Mouse (Mus musculus) neural tube, embryonic 11.5 days (tissue): ENCODE data around the gene Pitpnm3. TPM values are rescaled to one million over a fixed set of nuclear protein-coding genes. Genes with fewer than 3 reads are reported as not detected.

Experiments
- ATAC-seq: fragments of 200-750 bp; cut with Nextera tagmentation; 2 replicates; pipeline ENCODE4 v1.8.0; 2017; ENCODE audit warnings: moderate number of reproducible peaks, mild to moderate bottlenecking, moderate TSS enrichment, moderate library complexity; ENCODE audit not compliant: insufficient read depth, low FRiP score, low TSS enrichment
- DNase-seq: peaks from one replicate; pipeline ENCODE4 v3.0.0-alpha.2; 2015; ENCODE audit warnings: low spot score
- H3K27ac ChIP-seq: fragments of 300-500 bp; sonication (generic); 2 replicates; pipeline ENCODE4 v1.5.1; 2014; ENCODE audit warnings: low read depth, mild to moderate bottlenecking, low read length
- H3K27me3 ChIP-seq: fragments of 300-500 bp; sonication (generic); 2 replicates; pipeline ENCODE4 v1.6.1; 2014; ENCODE audit warnings: mild to moderate bottlenecking, low read length, mixed read lengths; ENCODE audit not compliant: control insufficient read depth, insufficient read depth
- H3K36me3 ChIP-seq: fragments of 300-500 bp; sonication (generic); 2 replicates; pipeline ENCODE4 v1.6.1; 2014; ENCODE audit warnings: mild to moderate bottlenecking, low read length, moderate library complexity, mixed read lengths; ENCODE audit not compliant: control insufficient read depth, insufficient read depth
- H3K4me1 ChIP-seq: fragments of 300-500 bp; sonication (generic); 2 replicates; pipeline ENCODE4 v1.6.1; 2014; ENCODE audit warnings: low read length, mixed read lengths; ENCODE audit not compliant: control insufficient read depth, insufficient read depth
- H3K4me2 ChIP-seq: fragments of 300-500 bp; sonication (generic); 2 replicates; pipeline ENCODE4 v1.6.1; 2014; ENCODE audit warnings: low read depth, mild to moderate bottlenecking, moderate library complexity
- H3K4me3 ChIP-seq: fragments of 300-500 bp; sonication (generic); 2 replicates; pipeline ENCODE4 v1.5.1; 2014; ENCODE audit warnings: low read depth, low read length
- H3K9ac ChIP-seq: fragments of 300-500 bp; sonication (generic); 2 replicates; pipeline ENCODE4 v1.6.1; 2014; ENCODE audit warnings: mild to moderate bottlenecking, low read length
- H3K9me3 ChIP-seq: fragments of 300-500 bp; sonication (generic); 2 replicates; pipeline ENCODE4 v1.6.1; 2016; ENCODE audit warnings: low read length; ENCODE audit not compliant: control insufficient read depth
- WGBS: fragments of 180-500 bp; shearing (Covaris S2); extraction: QIAGEN DNeasy Blood & Tissue Kit; methylation state at CpG from one replicate; pipeline ENCODE4 v1.1.7; 2014; 5-methylcytosine and 5-hydroxymethylcytosine counted together
- polyA plus RNA-seq: library from polyadenylated mRNA; unstranded; fragments of >200 nt; fragmentation: Nextera tagmentation; extraction: Ambion mirVana; gene quantifications from 2 replicates; pipeline ENCODE4 v1.2.1, GENCODE M21; 2014

Gene Pitpnm3
- polyA plus RNA-seq, 1 experiment from 2014 or later: 0.23 TPM

DNA sequence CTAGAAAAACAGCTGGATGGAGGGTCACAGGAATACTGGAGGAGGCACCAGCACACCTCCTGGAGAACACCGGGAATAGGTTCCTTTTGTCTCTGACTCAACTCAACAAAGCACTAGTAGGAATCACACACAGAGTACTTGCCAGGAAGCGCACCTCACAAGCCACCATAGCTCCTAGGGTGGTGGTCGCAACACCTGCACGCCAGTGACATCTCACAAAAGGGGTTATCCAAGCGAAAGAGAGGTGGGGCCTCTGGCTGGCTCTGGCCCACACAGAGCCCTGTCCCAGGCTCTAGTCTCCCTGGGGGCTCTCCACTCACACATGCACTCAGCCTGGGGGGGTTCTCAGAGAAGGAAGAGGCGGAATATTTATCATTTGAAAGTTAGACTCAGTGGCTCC is 86.8 kb downstream of the Pitpnm3 start:
- H3K36me3 ChIP-seq: peaks cover 4% of the 10 kb centered on the region
- H3K4me1 ChIP-seq: peaks cover 8% of the 10 kb centered on the region
- WGBS: 53% methylated on average over 6 of the region's 6 CpGs
- H3K4me3 ChIP-seq: no peak overlapping the region
- DNase-seq (no peak), ATAC-seq (no peak)
- no peak overlapping the region for H3K9ac ChIP-seq
- no peaks in the 10 kb centered on the region for H3K9me3 ChIP-seq
- no peak overlapping the region for H3K27ac ChIP-seq
- H3K27me3 ChIP-seq: peaks cover 9% of the 10 kb centered on the region; the same call in 1 of the 2 replicates
- H3K4me2 ChIP-seq: no peak overlapping the region

- peaks cover 4% of the 10 kb centered on the region for H3K36me3 ChIP-seq
- H3K4me2 ChIP-seq: peak overlapping the region; percentile 83; the same call in 1 of the 2 replicates
- H3K9me3 ChIP-seq: no peaks in the 10 kb centered on the region
- no peak overlapping the region for H3K4me3 ChIP-seq
- H3K4me1 ChIP-seq: peaks cover 20% of the 10 kb centered on the region
- no peak for DNase-seq
- H3K27me3 ChIP-seq: no peaks in the 10 kb centered on the region
- no peak overlapping the region for H3K27ac ChIP-seq
- no peak overlapping the region for H3K9ac ChIP-seq
- no peak for ATAC-seq
- WGBS: 95% methylated on average over 3 of the region's 3 CpGs
These were observed 91.3 kb downstream of the Pitpnm3 start for GRCm38 (mm10) chr11:72044231-72044630.

DNA sequence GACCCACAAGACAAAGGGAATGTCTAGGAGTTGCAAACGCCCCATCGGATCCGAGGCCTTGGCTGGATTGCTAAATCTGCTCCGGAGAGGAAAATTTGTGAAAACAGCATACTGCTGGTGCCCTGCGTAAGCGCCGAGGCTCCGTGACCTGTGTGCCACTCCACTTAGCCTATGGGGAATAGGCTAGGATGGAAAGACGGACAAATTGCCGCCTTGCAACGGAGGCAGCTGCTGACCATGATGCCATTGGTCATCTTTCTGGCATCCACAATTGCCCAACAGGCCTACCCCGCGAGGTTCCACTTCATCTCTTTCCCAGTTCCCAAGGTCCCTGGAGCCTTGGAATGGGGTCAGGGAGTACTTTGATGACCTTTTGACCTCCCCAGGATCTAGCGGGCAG is 92.9 kb downstream of the Pitpnm3 start:
- Histone ChIP-seq H3K4me2 (peak overlapping the region; percentile 83), H3K27ac (no peak overlapping the region), H3K36me3 (peaks cover 4% of the 10 kb centered on the region), H3K27me3 (no peaks in the 10 kb centered on the region), H3K4me3 (peak overlapping the region; percentile 67), H3K9ac (peak overlapping the region; percentile 71), H3K4me1 (peaks cover 23% of the 10 kb centered on the region), H3K9me3 (no peaks in the 10 kb centered on the region)
- DNase-seq: peak; percentile 36
- no peak for ATAC-seq
- WGBS: under 1% methylated on average over 14 of the region's 14 CpGs

GRCm38 (mm10) chr11:72041768-72042607 is 93.6 kb downstream of the Pitpnm3 start, which contains the start of gene Pimreg:
Gene Pimreg (plus strand): TSS chr11:72042032.
- under 1% methylated on average over 52 of the region's 52 CpGs for WGBS
- ATAC-seq: peak; percentile 88
- peaks cover 23% of the 10 kb centered on the region for H3K4me1 ChIP-seq

GRCm38 (mm10) chr11:72041290-72041767 is 94.2 kb downstream of the Pitpnm3 start:
- 15% methylated on average over 6 of the region's 6 CpGs for WGBS
- no peaks in the 10 kb centered on the region for H3K27me3 ChIP-seq
- no peaks in the 10 kb centered on the region for H3K9me3 ChIP-seq
- no peak for DNase-seq
- ATAC-seq: no peak
- 0 out of 2 replicates have a peak overlapping the region, but pooled peaks have one; percentile 3 for H3K9ac ChIP-seq
- peak overlapping the region; percentile 67; the same call in 1 of the 2 replicates for H3K4me3 ChIP-seq
- H3K36me3 ChIP-seq: peaks cover 4% of the 10 kb centered on the region
- peaks cover 23% of the 10 kb centered on the region for H3K4me1 ChIP-seq
- H3K27ac ChIP-seq: peak overlapping the region; percentile 46; the same call in 1 of the 2 replicates
- peak overlapping the region; percentile 83 for H3K4me2 ChIP-seq

More at GRCm38 (mm10) chr11:72041768-72042607, 93.6 kb downstream of the Pitpnm3 start, which contains the start of gene Pimreg:
- Histone ChIP-seq H3K27me3 (no peaks in the 10 kb centered on the region), H3K27ac (peak within 1 kb of the TSS; percentile 74), H3K36me3 (peaks cover 4% of the 10 kb centered on the region), H3K9ac (peak within 1 kb of the TSS; percentile 71), H3K4me3 (peak within 1 kb of the TSS; percentile 67), H3K4me2 (peak within 1 kb of the TSS; percentile 83), H3K9me3 (no peaks in the 10 kb centered on the region)
- peak; percentile 93 for DNase-seq

DNA sequence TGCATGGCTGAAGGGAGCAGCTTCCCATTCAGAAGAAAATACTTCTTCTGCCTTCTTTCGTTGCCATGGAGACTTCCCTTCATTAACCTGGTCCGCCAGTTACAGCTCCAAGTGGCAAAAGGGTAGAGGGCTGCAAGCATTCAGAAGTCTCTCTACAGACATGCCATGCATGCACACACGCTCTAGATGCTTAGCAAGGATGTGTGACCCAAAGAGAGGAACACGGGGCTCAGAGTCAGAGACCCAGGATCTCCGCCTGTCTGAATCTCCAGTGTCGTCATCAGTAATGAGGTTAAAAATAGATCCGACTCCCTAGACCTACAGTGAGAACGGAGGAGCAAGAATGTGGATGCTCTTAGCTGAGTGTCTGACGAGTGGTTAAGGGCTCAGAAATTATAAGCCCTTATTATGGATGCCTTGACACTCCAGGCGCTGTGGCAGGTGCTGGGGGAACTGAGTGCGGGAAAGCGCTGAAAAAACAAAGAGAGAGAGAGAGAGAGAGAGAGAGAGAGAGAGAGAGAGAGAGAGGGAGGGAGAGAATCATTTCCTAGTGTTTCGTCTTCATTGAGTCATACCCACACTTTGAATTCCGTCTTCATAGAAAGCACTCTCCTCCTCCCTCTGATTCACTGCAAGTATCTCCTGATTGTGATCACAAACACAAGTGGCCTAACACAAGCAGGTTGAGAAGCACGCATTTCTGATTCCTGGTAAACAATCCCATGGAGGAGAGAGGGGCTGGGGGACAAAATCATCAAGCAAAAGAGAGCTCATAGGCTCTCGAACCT is 95.8 kb downstream of the Pitpnm3 start:
- no peak overlapping the region for H3K4me3 ChIP-seq
- H3K9me3 ChIP-seq: no peaks in the 10 kb centered on the region
- no peaks in the 10 kb centered on the region for H3K27me3 ChIP-seq
- DNase-seq: no peak
- no peaks in the 10 kb centered on the region for H3K36me3 ChIP-seq
- peak overlapping the region; percentile 9; the same call in 1 of the 2 replicates for H3K4me2 ChIP-seq
- peaks cover 23% of the 10 kb centered on the region for H3K4me1 ChIP-seq
- H3K27ac ChIP-seq: no peak overlapping the region
- 40% methylated on average over 16 of the region's 16 CpGs for WGBS
- ATAC-seq: 0 out of 2 replicates have a peak, but pooled peaks have one; percentile 15
- peak overlapping the region; percentile 4; the same call in 1 of the 2 replicates for H3K9ac ChIP-seq

DNA sequence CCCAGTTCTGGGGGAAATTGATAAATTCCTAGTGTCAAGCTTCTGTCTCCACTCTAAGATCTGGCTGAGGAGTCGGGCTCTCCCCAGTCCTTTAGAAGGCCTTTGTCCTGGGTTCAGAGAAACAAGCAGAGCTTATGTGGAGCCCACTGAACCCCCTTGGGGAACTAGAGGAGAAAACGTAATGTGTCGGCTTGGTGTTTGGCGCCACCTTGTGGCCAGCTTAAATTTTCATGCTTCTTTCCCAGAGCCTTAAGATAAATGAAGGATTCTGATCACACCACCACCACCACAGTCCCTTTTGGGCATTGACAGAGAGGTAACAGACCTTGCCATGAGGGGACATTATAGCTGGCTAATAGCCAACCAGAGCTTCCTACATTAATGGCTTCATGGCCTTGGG is 97.6 kb downstream of the Pitpnm3 start:
- H3K27ac ChIP-seq: no peak overlapping the region
- H3K4me3 ChIP-seq: no peak overlapping the region
- WGBS: 2% methylated on average over 4 of the region's 4 CpGs
- H3K36me3 ChIP-seq: no peaks in the 10 kb centered on the region
- peaks cover 16% of the 10 kb centered on the region for H3K4me1 ChIP-seq
- H3K9me3 ChIP-seq: no peaks in the 10 kb centered on the region
- H3K27me3 ChIP-seq: no peaks in the 10 kb centered on the region
- no peak for ATAC-seq
- DNase-seq: peak; percentile 87
- H3K9ac ChIP-seq: no peak overlapping the region
- no peak overlapping the region for H3K4me2 ChIP-seq

DNA sequence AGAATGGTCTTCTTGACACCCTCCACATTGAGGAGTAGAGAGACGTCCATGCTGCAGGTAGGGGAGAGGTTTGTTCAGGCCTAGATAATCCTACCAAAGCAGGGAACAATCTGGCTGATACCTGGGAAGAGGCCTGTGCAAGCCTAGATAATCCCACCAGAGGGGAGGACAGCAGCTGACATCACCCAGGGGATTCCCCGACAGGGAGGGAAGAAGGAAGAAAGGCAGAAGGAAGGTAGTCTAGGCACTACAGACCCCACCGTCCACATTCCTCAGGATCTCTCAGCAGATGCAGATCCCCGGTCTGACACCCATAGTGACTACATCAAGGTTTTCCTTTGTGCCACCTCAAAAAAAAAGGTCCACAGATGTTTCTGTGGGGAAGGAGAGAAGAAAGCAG is 98.2 kb downstream of the Pitpnm3 start, which contains the start of gene Aipl1:
Gene Aipl1 (minus strand): TSS at position 101 of the 400 bp plus-strand sequence.
- ATAC-seq: no peak
- no peaks in the 10 kb centered on the region for H3K27me3 ChIP-seq
- H3K9ac ChIP-seq: no peak within 1 kb of the TSS
- WGBS: 67% methylated on average over 4 of the region's 4 CpGs
- no peak within 1 kb of the TSS for H3K4me2 ChIP-seq
- H3K4me3 ChIP-seq: no peak within 1 kb of the TSS
- H3K36me3 ChIP-seq: no peaks in the 10 kb centered on the region
- H3K27ac ChIP-seq: no peak within 1 kb of the TSS
- DNase-seq: no peak
- H3K9me3 ChIP-seq: no peaks in the 10 kb centered on the region
- H3K4me1 ChIP-seq: peaks cover 15% of the 10 kb centered on the region
